Mouse (Mus musculus) cerebellum, adult 2 months (tissue): ENCODE data around the gene Kctd5. TPM values are rescaled to one million over a fixed set of nuclear protein-coding genes. Genes with fewer than 3 reads are reported as not detected.

Experiments
- DNase-seq, 2 experiments: peaks; one replicate each; pipeline ENCODE4 v3.0.0; 2021
- H3K27ac ChIP-seq: fragments of 200-500 bp; 2 replicates; pipeline ENCODE4 v1.5.1; 2012; ENCODE audit warnings: low read length, control low read depth, inconsistent platforms; ENCODE audit not compliant: insufficient read depth
- H3K27me3 ChIP-seq: fragments of 200-500 bp; 2 replicates; pipeline ENCODE4 v1.6.1; 2012; ENCODE audit warnings: inconsistent platforms, mild to moderate bottlenecking, low read length, moderate library complexity; ENCODE audit not compliant: control insufficient read depth, insufficient read depth
- H3K4me1 ChIP-seq: fragments of 200-500 bp; 2 replicates; pipeline ENCODE4 v1.6.1; 2011; ENCODE audit warnings: low read length; ENCODE audit not compliant: control insufficient read depth, insufficient read depth
- H3K4me3 ChIP-seq: fragments of 200-500 bp; replicated peaks from 2 replicates; pipeline ENCODE3; 2011; ENCODE audit warnings: mild to moderate bottlenecking, low read depth, low read length, control low read depth; ENCODE audit not compliant: insufficient read depth
- CTCF ChIP-seq: fragments of 200-500 bp; IDR thresholded peaks from 2 replicates; pipeline ENCODE4 v1.5.1; 2011; ENCODE audit warnings: low read depth, mild to moderate bottlenecking, control low read depth, low read length, moderate library complexity, borderline replicate concordance; ENCODE audit not compliant: insufficient read depth
- POLR2A ChIP-seq: fragments of 200-500 bp; IDR thresholded peaks from 2 replicates; pipeline ENCODE4 v1.6.1; 2011; ENCODE audit warnings: low read length, control low read depth, borderline replicate concordance; ENCODE audit not compliant: insufficient read depth
- WGBS: fragments of 180-500 bp; shearing (Covaris S2); methylation state at CpG from one replicate; pipeline ENCODE4 v1.1.7; 2018; 5-methylcytosine and 5-hydroxymethylcytosine counted together
- polyA plus RNA-seq: library from polyadenylated mRNA; depleted of rRNA; stranded (reverse); fragments of >200 nt; gene quantifications from 2 replicates; pipeline ENCODE4 v1.2.3, GENCODE M21; 2012

Kctd5 gene
- polyA plus RNA-seq, 1 experiment: 32.8 TPM

GRCm38 (mm10) chr17:24049008-24049407 lies 24.3 kb downstream of the Kctd5 start:
- H3K27me3 ChIP-seq: no peaks in the 10 kb centered on the region
- DNase-seq: no peak
- no peak overlapping the region for H3K27ac ChIP-seq
- H3K4me3 ChIP-seq: no peak overlapping the region
- TF ChIP-seq CTCF: no peak
- no peak for TF ChIP-seq POLR2A
- no peaks in the 10 kb centered on the region for H3K4me1 ChIP-seq
- WGBS: 90% methylated on average over 8 of the region's 8 CpGs

GRCm38 (mm10) chr17:24048053-24048452 lies 25.2 kb downstream of the Kctd5 start:
- 85% methylated on average over 5 of the region's 5 CpGs for WGBS
- DNase-seq: no peak
- no peak overlapping the region for H3K27ac ChIP-seq
- TF ChIP-seq CTCF (no peak), POLR2A (no peak)
- no peak overlapping the region for H3K4me3 ChIP-seq
- H3K4me1 ChIP-seq: no peaks in the 10 kb centered on the region
- no peaks in the 10 kb centered on the region for H3K27me3 ChIP-seq

GRCm38 (mm10) chr17:24046026-24046425 lies 27.3 kb downstream of the Kctd5 start:
- Histone ChIP-seq H3K27ac (no peak overlapping the region), H3K4me3 (no peak overlapping the region), H3K27me3 (no peaks in the 10 kb centered on the region), H3K4me1 (no peaks in the 10 kb centered on the region)
- no peak for TF ChIP-seq CTCF
- no peak for TF ChIP-seq POLR2A
- DNase-seq: no peak
- WGBS: 60% methylated on average over 5 of the region's 5 CpGs

GRCm38 (mm10) chr17:24045608-24046007 lies 27.7 kb downstream of the Kctd5 start:
- no peak for TF ChIP-seq CTCF
- DNase-seq: no peak
- H3K27ac ChIP-seq: no peak overlapping the region
- WGBS: 80% methylated on average over 10 of the region's 10 CpGs
- H3K27me3 ChIP-seq: no peaks in the 10 kb centered on the region
- no peaks in the 10 kb centered on the region for H3K4me1 ChIP-seq
- no peak overlapping the region for H3K4me3 ChIP-seq

- 66% methylated on average over 5 of the region's 5 CpGs for WGBS
- 0 out of 2 replicates have a peak, but pooled peaks cover under 1% of the 10 kb centered on the region for H3K4me1 ChIP-seq
- DNase-seq: no peak
- no peak for TF ChIP-seq POLR2A
- TF ChIP-seq CTCF: peak; percentile 8; the same call in 1 of the 2 replicates
- H3K27ac ChIP-seq: no peak overlapping the region
- no peaks in the 10 kb centered on the region for H3K27me3 ChIP-seq
- no peak overlapping the region for H3K4me3 ChIP-seq
Observed at GRCm38 (mm10) chr17:24044482-24044881, 28.8 kb downstream of the Kctd5 start.

- Histone ChIP-seq H3K27me3 (no peaks in the 10 kb centered on the region), H3K27ac (no peak within 1 kb of the TSS), H3K4me1 (peaks cover 3% of the 10 kb centered on the region; the same call in 1 of the 2 replicates), H3K4me3 (no peak within 1 kb of the TSS)
- DNase-seq: no peak
- 71% methylated on average over 4 of the region's 4 CpGs for WGBS
- TF ChIP-seq CTCF (no peak), POLR2A (no peak)
Observed at GRCm38 (mm10) chr17:24037844-24038243, 35.4 kb downstream of the Kctd5 start, which contains the start of gene Prss27. Gene Prss27 (plus strand): TSS chr17:24038144.

- no peak for DNase-seq
- 85% methylated on average over 13 of the region's 13 CpGs for WGBS
- TF ChIP-seq POLR2A (no peak), CTCF (no peak)
- Histone ChIP-seq H3K27me3 (no peaks in the 10 kb centered on the region), H3K27ac (no peak overlapping the region), H3K4me3 (no peak overlapping the region), H3K4me1 (peaks cover 3% of the 10 kb centered on the region; the same call in 1 of the 2 replicates)
Observed at GRCm38 (mm10) chr17:24037360-24037759, 35.9 kb downstream of the Kctd5 start.

- Histone ChIP-seq H3K4me3 (no peak overlapping the region), H3K4me1 (peaks cover 3% of the 10 kb centered on the region; the same call in 1 of the 2 replicates), H3K27ac (no peak overlapping the region), H3K27me3 (no peaks in the 10 kb centered on the region)
- DNase-seq: no peak
- TF ChIP-seq POLR2A (no peak), CTCF (no peak)
- 66% methylated on average over 6 of the region's 6 CpGs for WGBS
Observed at GRCm38 (mm10) chr17:24036954-24037353, 36.3 kb downstream of the Kctd5 start.

GRCm38 (mm10) chr17:24035087-24035486 lies 38.2 kb downstream of the Kctd5 start:
- Histone ChIP-seq H3K4me1 (peaks cover 3% of the 10 kb centered on the region; the same call in 1 of the 2 replicates), H3K27ac (no peak overlapping the region), H3K4me3 (no peak overlapping the region), H3K27me3 (no peaks in the 10 kb centered on the region)
- TF ChIP-seq POLR2A: no peak
- no peak for TF ChIP-seq CTCF
- 78% methylated on average over 7 of the region's 7 CpGs for WGBS
- no peak for DNase-seq
